Mouse (Mus musculus): ENCODE data around the gene Rnf185. TPM values are rescaled to one million over a fixed set of nuclear protein-coding genes. Genes with fewer than 3 reads are reported as not detected.

Rnf185 gene
- polyA plus RNA-seq (2015; fragmentation: Nextera tagmentation; extraction: Ambion mirVana), result 9.7 and 10.3 TPM in 2 replicates

GRCm38 (mm10) chr11:3452167-3452639 is at the start of gene Rnf185:
TSS of gene Rnf185 (minus strand) at chr11:3452363.
- WGBS (ENCODE audit: insufficient replicate concordance), result under 1% methylated on average over 45 of the region's 45 CpGs
- Histone ChIP-seq H3K27me3 (ENCODE audit: insufficient read depth, low read length) (no peaks in the 10 kb centered on the region), H3K9ac (replicated peaks) (peak within 1 kb of the TSS; percentile 94), H3K4me2 (ENCODE audit: low read depth, low read length) (peak within 1 kb of the TSS; percentile 99), H3K4me3 (ENCODE audit: low read depth, low read length) (peak within 1 kb of the TSS; percentile 86), H3K4me1 (ENCODE audit: insufficient read depth) (peaks cover 24% of the 10 kb centered on the region), H3K9me3 (ENCODE audit: low read length) (no peaks in the 10 kb centered on the region), H3K36me3 (replicated peaks; ENCODE audit: insufficient read depth, low read length) (no peaks in the 10 kb centered on the region), H3K27ac (ENCODE audit: low read depth) (peak within 1 kb of the TSS; percentile 99)
- ATAC-seq, result peak; percentile 99
- TF ChIP-seq EP300 (IDR thresholded peaks at IDR 0.05; ENCODE audit: low read depth), result peak; percentile 68; the same call in 1 of the 2 replicates
- TF ChIP-seq CTCF (IDR thresholded peaks at IDR 0.05; ENCODE audit: low read depth), result no peak
- DNase-seq, result peak; percentile 94

GRCm38 (mm10) chr11:3497296-3497695 is 45.1 kb upstream of the Rnf185 start:
- no peak for DNase-seq
- no peak overlapping the region for H3K4me3 ChIP-seq (ENCODE audit: low read depth, low read length)
- no peaks in the 10 kb centered on the region for H3K36me3 ChIP-seq (replicated peaks; ENCODE audit: insufficient read depth, low read length)
- H3K4me2 ChIP-seq (ENCODE audit: low read depth, low read length), result no peak overlapping the region
- H3K27me3 ChIP-seq (ENCODE audit: insufficient read depth, low read length), result 0 out of 2 replicates have a peak, but pooled peaks cover under 1% of the 10 kb centered on the region
- WGBS (ENCODE audit: insufficient replicate concordance), result 89% methylated on average over 1 of the region's 1 CpGs
- no peak for TF ChIP-seq CTCF (IDR thresholded peaks at IDR 0.05; ENCODE audit: low read depth)
- no peak for TF ChIP-seq EP300 (IDR thresholded peaks at IDR 0.05; ENCODE audit: low read depth)
- H3K27ac ChIP-seq (ENCODE audit: low read depth), result no peak overlapping the region
- no peak overlapping the region for H3K9ac ChIP-seq (replicated peaks)
- no peak for ATAC-seq
- no peaks in the 10 kb centered on the region for H3K9me3 ChIP-seq (ENCODE audit: low read length)
- H3K4me1 ChIP-seq (ENCODE audit: insufficient read depth), result peaks cover 7% of the 10 kb centered on the region; the same call in 1 of the 2 replicates

DNA sequence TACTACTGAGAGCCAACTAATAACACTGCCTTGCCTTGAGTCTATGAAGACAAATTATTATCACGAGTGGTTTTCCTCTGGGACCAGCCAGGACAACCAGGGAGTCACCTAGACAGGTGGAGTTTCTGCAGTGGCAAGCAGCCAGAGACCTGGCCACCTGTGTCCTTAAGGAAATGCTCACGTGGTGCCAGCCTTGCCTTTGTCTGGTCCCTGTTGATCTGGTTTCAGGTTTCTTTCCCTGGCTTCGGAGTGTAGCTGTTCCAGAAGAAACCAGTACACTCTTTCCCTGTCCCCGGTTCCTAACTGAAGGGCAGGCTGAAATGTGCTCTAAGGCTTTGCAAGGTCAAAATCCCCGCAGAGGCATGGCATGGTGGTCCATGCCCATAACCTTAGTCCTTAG is 44.6 kb upstream of the Rnf185 start:
- no peaks in the 10 kb centered on the region for H3K27me3 ChIP-seq (ENCODE audit: insufficient read depth, low read length)

GRCm38 (mm10) chr11:3495496-3495895 is 43.3 kb upstream of the Rnf185 start:
- H3K9me3 ChIP-seq (ENCODE audit: low read length), result no peaks in the 10 kb centered on the region
- H3K9ac ChIP-seq (replicated peaks), result no peak overlapping the region
- ATAC-seq (no peak), DNase-seq (peak; percentile 14)
- 45% methylated on average over 14 of the region's 14 CpGs for WGBS (ENCODE audit: insufficient replicate concordance)
- no peaks in the 10 kb centered on the region for H3K36me3 ChIP-seq (replicated peaks; ENCODE audit: insufficient read depth, low read length)
- no peak overlapping the region for H3K4me3 ChIP-seq (ENCODE audit: low read depth, low read length)
- no peak overlapping the region for H3K27ac ChIP-seq (ENCODE audit: low read depth)
- no peak overlapping the region for H3K4me2 ChIP-seq (ENCODE audit: low read depth, low read length)
- peaks cover 7% of the 10 kb centered on the region; the same call in 1 of the 2 replicates for H3K4me1 ChIP-seq (ENCODE audit: insufficient read depth)
- TF ChIP-seq EP300 (IDR thresholded peaks at IDR 0.05; ENCODE audit: low read depth) (no peak), CTCF (IDR thresholded peaks at IDR 0.05; ENCODE audit: low read depth) (no peak)
- no peaks in the 10 kb centered on the region for H3K27me3 ChIP-seq (ENCODE audit: insufficient read depth, low read length)

More for the DNA sequence above, 44.6 kb upstream of the Rnf185 start:
- Histone ChIP-seq H3K4me3 (ENCODE audit: low read depth, low read length) (no peak overlapping the region), H3K4me2 (ENCODE audit: low read depth, low read length) (no peak overlapping the region), H3K9me3 (ENCODE audit: low read length) (no peaks in the 10 kb centered on the region), H3K9ac (replicated peaks) (no peak overlapping the region), H3K27ac (ENCODE audit: low read depth) (no peak overlapping the region), H3K4me1 (ENCODE audit: insufficient read depth) (peaks cover 7% of the 10 kb centered on the region; the same call in 1 of the 2 replicates), H3K36me3 (replicated peaks; ENCODE audit: insufficient read depth, low read length) (no peaks in the 10 kb centered on the region)
- 63% methylated on average over 5 of the region's 5 CpGs for WGBS (ENCODE audit: insufficient replicate concordance)
- ATAC-seq, result no peak
- TF ChIP-seq EP300 (IDR thresholded peaks at IDR 0.05; ENCODE audit: low read depth) (no peak), CTCF (IDR thresholded peaks at IDR 0.05; ENCODE audit: low read depth) (no peak)
- DNase-seq, result peak; percentile 10

- Histone ChIP-seq H3K4me1 (ENCODE audit: insufficient read depth) (peaks cover 7% of the 10 kb centered on the region; the same call in 1 of the 2 replicates), H3K4me3 (ENCODE audit: low read depth, low read length) (no peak overlapping the region), H3K9me3 (ENCODE audit: low read length) (no peaks in the 10 kb centered on the region), H3K27ac (ENCODE audit: low read depth) (no peak overlapping the region), H3K9ac (replicated peaks) (no peak overlapping the region), H3K36me3 (replicated peaks; ENCODE audit: insufficient read depth, low read length) (no peaks in the 10 kb centered on the region), H3K27me3 (ENCODE audit: insufficient read depth, low read length) (no peaks in the 10 kb centered on the region), H3K4me2 (ENCODE audit: low read depth, low read length) (no peak overlapping the region)
- WGBS (ENCODE audit: insufficient replicate concordance), result 77% methylated on average over 17 of the region's 17 CpGs
- ATAC-seq (no peak), DNase-seq (peak; percentile 10)
- TF ChIP-seq CTCF (IDR thresholded peaks at IDR 0.05; ENCODE audit: low read depth) (no peak), EP300 (IDR thresholded peaks at IDR 0.05; ENCODE audit: low read depth) (no peak)
Measured at GRCm38 (mm10) chr11:3494857-3495256, 42.7 kb upstream of the Rnf185 start.

- H3K9ac ChIP-seq (replicated peaks), result no peak overlapping the region
- TF ChIP-seq CTCF (IDR thresholded peaks at IDR 0.05; ENCODE audit: low read depth) (no peak), EP300 (IDR thresholded peaks at IDR 0.05; ENCODE audit: low read depth) (no peak)
- WGBS (ENCODE audit: insufficient replicate concordance), result 62% methylated on average over 4 of the region's 4 CpGs
Measured at GRCm38 (mm10) chr11:3492748-3493147, 40.6 kb upstream of the Rnf185 start.

More at GRCm38 (mm10) chr11:3492748-3493147, 40.6 kb upstream of the Rnf185 start:
- ATAC-seq (no peak), DNase-seq (peak; percentile 9)
- Histone ChIP-seq H3K9me3 (ENCODE audit: low read length) (no peaks in the 10 kb centered on the region), H3K4me3 (ENCODE audit: low read depth, low read length) (no peak overlapping the region), H3K27me3 (ENCODE audit: insufficient read depth, low read length) (no peaks in the 10 kb centered on the region), H3K4me1 (ENCODE audit: insufficient read depth) (peaks cover 7% of the 10 kb centered on the region; the same call in 1 of the 2 replicates), H3K36me3 (replicated peaks; ENCODE audit: insufficient read depth, low read length) (no peaks in the 10 kb centered on the region), H3K4me2 (ENCODE audit: low read depth, low read length) (no peak overlapping the region), H3K27ac (ENCODE audit: low read depth) (no peak overlapping the region)
